Mouse (Mus musculus) lung, embryonic 15.5 days (tissue): ENCODE measurements around the gene Ccdc114. TPM values are rescaled to one million over a fixed set of nuclear protein-coding genes. Genes with fewer than 3 reads are reported as not detected.

Experiments
- polyA plus RNA-seq: library from polyadenylated mRNA; unstranded; fragments of >200 nt; fragmentation: Nextera tagmentation; extraction: Ambion mirVana; gene quantifications from 2 replicates; pipeline ENCODE4 v1.2.1, GENCODE M21; 2015

Ccdc114 gene
- polyA plus RNA-seq, 1 experiment from 2014 or later = 6.4 TPM

Other genes with a start within 250 kb of the Ccdc114 start
- gene Ntn5, start 240.1 kb upstream of the Ccdc114 start, polyA plus RNA-seq = 0.52 and 0.69 TPM in 2 replicates
- 0.21 and 0.42 TPM in 2 replicates for gene Sec1, start 229.7 kb upstream of the Ccdc114 start, polyA plus RNA-seq
- gene Car11, start 224.2 kb upstream of the Ccdc114 start, polyA plus RNA-seq = 2.4 and 4.6 TPM in 2 replicates
- gene Dbp, start 219.0 kb upstream of the Ccdc114 start, polyA plus RNA-seq = 2.7 and 3.1 TPM in 2 replicates
- 1,016 and 1,098 TPM in 2 replicates for gene Rpl18, start 208.6 kb upstream of the Ccdc114 start, polyA plus RNA-seq
- gene Sphk2, start 206.1 kb upstream of the Ccdc114 start, polyA plus RNA-seq = 26.4 and 26.5 TPM in 2 replicates
- gene Fam83e, start 202.9 kb upstream of the Ccdc114 start, polyA plus RNA-seq = 1.4 and 1.5 TPM in 2 replicates
- gene Spaca4, start 198.3 kb upstream of the Ccdc114 start, polyA plus RNA-seq = not detected in 2 replicates
- 1.1 and 1.4 TPM in 2 replicates for gene Lmtk3, start 140.3 kb upstream of the Ccdc114 start, polyA plus RNA-seq
- 6.1 and 7.8 TPM in 2 replicates for gene Sult2b1, start 139.4 kb upstream of the Ccdc114 start, polyA plus RNA-seq
- 115 and 122 TPM in 2 replicates for gene Cyth2, start 109.5 kb upstream of the Ccdc114 start, polyA plus RNA-seq
- gene Kcnj14, start 99.3 kb upstream of the Ccdc114 start, polyA plus RNA-seq = 0.79 and 0.84 TPM in 2 replicates
- gene Grwd1, start 93.1 kb upstream of the Ccdc114 start, polyA plus RNA-seq = 67.8 and 73.6 TPM in 2 replicates
- 64.7 and 67.4 TPM in 2 replicates for gene Kdelr1, start 51.3 kb upstream of the Ccdc114 start, polyA plus RNA-seq
- gene Grin2d, start 45.7 kb upstream of the Ccdc114 start, polyA plus RNA-seq = 0.50 and 0.57 TPM in 2 replicates
- gene Syngr4, start 27.4 kb upstream of the Ccdc114 start, polyA plus RNA-seq = 1.1 and 1.2 TPM in 2 replicates
- 5.5 and 5.6 TPM in 2 replicates for gene Tmem143, start 27.1 kb upstream of the Ccdc114 start, polyA plus RNA-seq
- gene Emp3, start 2.7 kb upstream of the Ccdc114 start, polyA plus RNA-seq = 170 and 177 TPM in 2 replicates
- gene Abcc6, start 106.2 kb downstream of the Ccdc114 start, polyA plus RNA-seq = 0.62 and 0.65 TPM in 2 replicates
- gene Nomo1, start 109.6 kb downstream of the Ccdc114 start, polyA plus RNA-seq = 36.9 and 37.3 TPM in 2 replicates
- 0.30 and 0.52 TPM in 2 replicates for gene Kcnj11, start 176.7 kb downstream of the Ccdc114 start, polyA plus RNA-seq